Mouse (Mus musculus) layer of hippocampus, postnatal 25 days (tissue): ENCODE data around the gene Mettl2. TPM values are rescaled to one million over a fixed set of nuclear protein-coding genes. Genes with fewer than 3 reads are reported as not detected.
A peak's percentile ranks its signal among the peaks of the same experiment; 100 is the strongest.
"Not testable (repeated sequence)": the region's sequence is repeated elsewhere in the genome, so short reads cannot be mapped to it uniquely, and the experiment has no call there.

Experiments used
- DNase-seq, 2 experiments: peaks; one replicate each; pipeline ENCODE4 v3.0.0; 2022; ENCODE audit warnings: mixed read lengths in 2 of 2, low spot score in 1 of 2; ENCODE audit errors: extremely low spot score in 1 of 2
- total RNA-seq, 2 experiments: library from RNA; stranded (reverse); gene quantifications; 2 replicates each; pipeline ENCODE4 v1.2.3; 2021

The Mettl2 gene
- 10 to 100 TPM; 16.8 to 17.7 TPM for total RNA-seq

- peak; percentile 67 to 70 for DNase-seq
Observed at GRCm38 (mm10) chr11:105125735-105126519, at the start of gene Mettl2. Mettl2 (plus strand) TSS chr11:105126425.

- not testable (repeated sequence) for DNase-seq
Observed at GRCm38 (mm10) chr11:105112448-105112847, 13.8 kb upstream of the Mettl2 start.

- DNase-seq = no peak
Observed at GRCm38 (mm10) chr11:105117814-105118213, 8.4 kb upstream of the Mettl2 start.

- no peak for DNase-seq
Observed at GRCm38 (mm10) chr11:105120551-105121061, 5.6 kb upstream of the Mettl2 start.

- not testable (repeated sequence) for DNase-seq
Observed at GRCm38 (mm10) chr11:105121792-105122191, 4.4 kb upstream of the Mettl2 start.

- no peak for DNase-seq
Observed at GRCm38 (mm10) chr11:105123986-105124385, 2.2 kb upstream of the Mettl2 start.

GRCm38 (mm10) chr11:105126520-105127029 is 350 bp downstream of the Mettl2 start:
- DNase-seq = peak; percentile 13 to 54

- no peak for DNase-seq
Observed at GRCm38 (mm10) chr11:105135692-105136091, 9.5 kb downstream of the Mettl2 start.

GRCm38 (mm10) chr11:105137255-105137654 is 11.0 kb downstream of the Mettl2 start:
- not testable (repeated sequence) for DNase-seq

GRCm38 (mm10) chr11:105140512-105140911 is 14.3 kb downstream of the Mettl2 start:
- DNase-seq = not testable (repeated sequence)

- no peak for DNase-seq
Observed at GRCm38 (mm10) chr11:105141115-105141514, 14.9 kb downstream of the Mettl2 start.

GRCm38 (mm10) chr11:105143564-105143963 is 17.3 kb downstream of the Mettl2 start:
- DNase-seq = no peak

- DNase-seq = no peak
Observed at GRCm38 (mm10) chr11:105144084-105144483, 17.9 kb downstream of the Mettl2 start.

- DNase-seq = no peak
Observed at GRCm38 (mm10) chr11:105144508-105145210, 18.4 kb downstream of the Mettl2 start.

- DNase-seq = no peak
Observed at GRCm38 (mm10) chr11:105145211-105145610, 19.0 kb downstream of the Mettl2 start.

GRCm38 (mm10) chr11:105146593-105146992 is 20.4 kb downstream of the Mettl2 start, which contains the start of gene Gm10842:
Gm10842 (plus strand) TSS chr11:105146893.
- DNase-seq = no peak

- no peak for DNase-seq
Observed at GRCm38 (mm10) chr11:105149353-105149752, 23.1 kb downstream of the Mettl2 start.

- DNase-seq = no peak
Observed at GRCm38 (mm10) chr11:105149766-105150165, 23.5 kb downstream of the Mettl2 start.

GRCm38 (mm10) chr11:105150691-105151090 is 24.5 kb downstream of the Mettl2 start:
- no peak for DNase-seq

GRCm38 (mm10) chr11:105151226-105152016 is 25.2 kb downstream of the Mettl2 start:
- DNase-seq = no peak
